Mouse (Mus musculus) erythroblast, embryonic 14.5 days (primary cell): ENCODE measurements around the gene Tenm4.

Experiments
- GATA1 ChIP-seq: IDR thresholded peaks from 2 replicates; pipeline ENCODE4 v1.6.1; 2012; ENCODE audit warnings: low read length, inconsistent platforms, mixed read lengths
- TAL1 ChIP-seq: IDR thresholded peaks from 3 replicates; pipeline ENCODE4 v1.6.1; 2012; ENCODE audit warnings: low read length, inconsistent platforms, mixed read lengths

- TF ChIP-seq GATA1 = no peak
- no peak for TF ChIP-seq TAL1
Observed at GRCm38 (mm10) chr7:96651626-96652341, 480.7 kb downstream of the Tenm4 start.
